Mouse (Mus musculus) cortical plate, adult 2 months (tissue): ENCODE results near the gene Cnot11.

Source experiments
- CTCF ChIP-seq: fragments of 200-500 bp; IDR thresholded peaks from 2 replicates; pipeline ENCODE4 v1.5.1; 2011; ENCODE audit warnings: mild to moderate bottlenecking, control low read depth, low read length; ENCODE audit not compliant: insufficient read depth; ENCODE audit errors: extremely low read depth
- POLR2A ChIP-seq: fragments of 200-500 bp; IDR thresholded peaks from 2 replicates; pipeline ENCODE4 v1.6.1; 2011; ENCODE audit warnings: mild to moderate bottlenecking, low read length, control low read depth; ENCODE audit not compliant: insufficient read depth; ENCODE audit errors: extremely low read depth

GRCm38 (mm10) chr1:39571653-39572052, 36.9 kb downstream of the Cnot11 start:
- no peak for TF ChIP-seq CTCF
- no peak for TF ChIP-seq POLR2A
